Mouse (Mus musculus): ENCODE results near the gene Il1rapl1. TPM values are rescaled to one million over a fixed set of nuclear protein-coding genes. Genes with fewer than 3 reads are reported as not detected.

Gene Il1rapl1
- polyA plus RNA-seq (2015; fragmentation: Nextera tagmentation; extraction: Ambion mirVana), result 0.03 and 0.07 TPM in 2 replicates

DNA sequence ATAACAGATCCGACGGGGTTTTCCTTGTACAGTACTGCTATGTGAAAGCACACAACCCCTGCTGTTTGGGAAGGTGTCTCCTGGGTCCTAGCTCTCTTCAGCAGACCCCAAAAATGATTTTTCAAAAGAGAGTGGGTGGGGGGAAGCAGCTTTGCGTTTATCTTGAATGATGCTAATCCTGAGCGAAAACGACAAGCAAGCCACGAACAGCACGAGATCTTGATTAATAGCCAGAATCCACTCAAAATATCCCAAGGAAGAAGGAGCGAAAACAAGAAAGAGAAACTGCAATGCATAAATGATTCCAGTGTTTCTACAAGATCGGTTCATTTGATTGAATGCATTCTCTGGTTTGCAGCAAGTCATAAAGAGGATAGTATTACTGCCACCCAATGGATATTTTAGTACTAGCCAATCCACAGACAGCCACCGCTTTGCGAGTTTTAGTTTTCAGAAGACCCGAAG lies at the start of gene Il1rapl1:
TSS of gene Il1rapl1 (minus strand) at position 37 of the 465 bp plus-strand sequence.

All from skeletal muscle tissue, postnatal 0 days (tissue).